Mouse (Mus musculus) lung, adult 2 months (tissue): ENCODE data around the gene Chp1.

ENCODE experiments used
- CTCF ChIP-seq: fragments of 200-500 bp; IDR thresholded peaks from 2 replicates; pipeline ENCODE4 v1.5.1; 2011; ENCODE audit warnings: mild to moderate bottlenecking, low read length, control low read depth; ENCODE audit not compliant: insufficient read depth
- POLR2A ChIP-seq: fragments of 200-500 bp; IDR thresholded peaks from 2 replicates; pipeline ENCODE4 v1.6.1; 2011; ENCODE audit warnings: low read depth, mild to moderate bottlenecking, control low read depth, low read length, borderline replicate concordance; ENCODE audit errors: extremely low read depth

DNA sequence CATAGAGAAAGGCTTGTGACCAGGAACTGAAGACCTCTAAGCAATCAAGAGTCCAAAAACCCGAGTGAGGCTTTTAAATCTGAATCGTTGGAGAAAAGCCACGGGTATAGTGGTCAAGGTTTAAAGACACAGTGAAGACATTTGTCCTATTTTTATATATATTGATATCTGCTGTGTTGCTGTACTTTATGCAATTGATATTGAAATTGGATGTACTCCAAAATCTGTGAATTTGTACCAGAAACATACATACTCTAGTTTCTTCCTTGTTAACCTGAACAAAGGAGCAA lies 819 bp downstream of the Chp1 start:
- TF ChIP-seq CTCF (no peak), POLR2A (no peak)
